Mouse (Mus musculus) olfactory bulb, adult 2 months (tissue): ENCODE measurements around the gene Arpp21.

Source experiments
- CTCF ChIP-seq: fragments of 200-500 bp; IDR thresholded peaks from 2 replicates; pipeline ENCODE4 v1.5.1; 2012; ENCODE audit warnings: low read depth, mild to moderate bottlenecking, low read length, moderate library complexity; ENCODE audit not compliant: insufficient read depth
- POLR2A ChIP-seq: fragments of 200-500 bp; IDR thresholded peaks from 2 replicates; pipeline ENCODE4 v1.6.1; 2012; ENCODE audit warnings: mild to moderate bottlenecking, low read depth, low read length, moderate library complexity; ENCODE audit not compliant: insufficient read depth

GRCm38 (mm10) chr9:112233822-112234504 lies 1.8 kb downstream of the Arpp21 start:
- TF ChIP-seq CTCF (no peak), POLR2A (no peak)
